Mouse (Mus musculus): ENCODE results near the gene Tpk1. TPM values are rescaled to one million over a fixed set of nuclear protein-coding genes. Genes with fewer than 3 reads are reported as not detected.

Gene Tpk1
- 7.0 and 7.4 TPM in 2 replicates for polyA plus RNA-seq (2015; fragmentation: Nextera tagmentation; extraction: Ambion mirVana)

DNA sequence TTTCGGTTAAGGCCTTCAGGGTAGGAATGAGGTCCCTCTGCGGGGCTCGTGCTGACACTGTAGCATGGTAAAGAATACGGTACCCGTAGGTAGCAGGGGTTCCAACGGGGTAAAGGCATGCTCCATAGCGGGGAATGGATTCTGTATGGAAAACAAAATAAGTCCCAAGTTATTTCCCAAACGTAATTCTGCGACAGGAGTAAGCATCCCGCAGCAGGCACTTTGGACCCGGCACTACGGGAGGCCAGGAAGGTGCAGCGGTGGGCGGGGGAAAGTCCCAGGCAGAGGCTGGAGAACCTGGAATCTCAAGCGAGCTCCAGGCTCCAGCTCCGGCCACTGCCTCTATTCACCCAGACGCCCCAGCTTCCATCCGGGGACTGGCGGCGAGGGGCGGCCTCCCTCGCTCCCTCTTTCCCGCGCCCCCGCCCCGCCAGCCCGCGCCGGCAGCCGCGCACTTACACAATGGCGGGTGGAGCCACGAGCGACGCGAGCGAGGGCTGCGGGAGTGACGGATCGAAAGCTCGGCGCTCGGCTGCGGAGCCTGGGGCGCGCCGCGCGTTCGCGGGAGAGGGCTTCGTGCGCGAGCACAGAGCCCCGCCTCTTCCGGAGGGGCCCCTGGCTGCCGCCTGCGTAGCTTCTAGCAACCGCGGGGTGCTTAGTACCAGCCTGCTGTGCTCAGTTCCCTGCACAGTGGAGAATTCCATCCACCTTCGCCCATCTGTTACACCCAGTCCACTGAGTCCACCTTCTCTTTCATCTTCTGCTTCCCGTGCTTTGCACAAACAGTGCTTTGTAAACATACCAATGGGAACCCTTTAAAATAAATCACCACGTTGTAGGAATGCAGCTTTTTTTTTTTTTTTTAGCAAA is at the start of gene Tpk1:
Gene Tpk1 (minus strand): TSS at position 602 of the 870 bp plus-strand sequence.
- Histone ChIP-seq H3K9ac (peak within 1 kb of the TSS; percentile 87), H3K27ac (replicated peaks) (peak within 1 kb of the TSS; percentile 94), H3K4me1 (peaks cover 8% of the 10 kb centered on the region), H3K9me3 (0 out of 2 replicates have a peak, but pooled peaks cover 4% of the 10 kb centered on the region), H3K4me2 (peak within 1 kb of the TSS; percentile 74), H3K4me3 (peak within 1 kb of the TSS; percentile 67), H3K36me3 (no peaks in the 10 kb centered on the region), H3K27me3 (replicated peaks) (no peaks in the 10 kb centered on the region)
- under 1% methylated on average over 63 of the region's 63 CpGs for WGBS
- peak; percentile 91 for ATAC-seq (ENCODE audit: extremely low read depth, insufficient number of reproducible peaks, low FRiP score, low TSS enrichment)

DNA sequence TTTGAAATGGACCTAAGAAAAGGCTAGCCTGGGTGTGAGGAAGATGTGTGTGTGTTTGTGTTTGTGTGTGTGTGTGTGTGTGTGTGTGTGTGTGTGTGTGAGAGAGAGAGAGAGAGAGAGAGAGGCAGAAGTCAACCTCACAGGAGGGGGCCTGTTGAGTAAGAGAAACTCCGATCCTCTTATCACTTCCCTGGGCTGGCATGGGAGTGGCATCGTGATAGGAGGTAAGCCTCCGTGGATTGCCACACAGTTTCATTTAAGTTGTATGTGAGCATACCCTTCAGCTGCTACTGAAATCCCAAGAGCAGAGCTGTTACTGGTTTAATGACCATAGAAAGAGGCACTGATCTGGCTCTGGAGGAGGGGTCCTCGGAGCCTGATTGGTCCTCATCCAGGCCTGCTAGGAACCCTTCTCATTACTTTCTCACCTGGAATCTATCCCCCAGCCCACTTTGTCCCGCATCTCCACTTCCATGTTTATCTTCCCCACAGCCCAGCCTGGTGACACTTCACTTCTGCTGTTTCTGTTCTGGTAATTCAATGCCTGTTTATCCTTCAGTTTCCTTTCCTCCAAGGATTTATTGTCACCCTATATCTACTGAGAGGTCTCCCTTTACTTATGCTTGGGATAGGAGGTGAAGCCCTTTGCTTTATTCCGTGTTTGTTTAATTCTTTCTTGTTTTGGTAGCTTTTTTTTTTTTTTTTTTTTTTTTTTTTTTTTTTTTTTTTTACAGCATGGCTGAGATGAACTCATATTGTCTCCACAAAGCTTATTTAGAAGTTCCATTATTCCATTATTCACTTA is 36.9 kb upstream of the Tpk1 start:
- no peaks in the 10 kb centered on the region for H3K27me3 ChIP-seq (replicated peaks)
- no peaks in the 10 kb centered on the region for H3K9me3 ChIP-seq
- no peak overlapping the region for H3K4me2 ChIP-seq
- no peak overlapping the region for H3K9ac ChIP-seq
- WGBS: 29% methylated on average over 6 of the region's 6 CpGs
- ATAC-seq (ENCODE audit: extremely low read depth, insufficient number of reproducible peaks, low FRiP score, low TSS enrichment): no peak
- H3K27ac ChIP-seq (replicated peaks): no peak overlapping the region
- H3K4me1 ChIP-seq: no peaks in the 10 kb centered on the region
- no peak overlapping the region for H3K4me3 ChIP-seq
- H3K36me3 ChIP-seq: no peaks in the 10 kb centered on the region

DNA sequence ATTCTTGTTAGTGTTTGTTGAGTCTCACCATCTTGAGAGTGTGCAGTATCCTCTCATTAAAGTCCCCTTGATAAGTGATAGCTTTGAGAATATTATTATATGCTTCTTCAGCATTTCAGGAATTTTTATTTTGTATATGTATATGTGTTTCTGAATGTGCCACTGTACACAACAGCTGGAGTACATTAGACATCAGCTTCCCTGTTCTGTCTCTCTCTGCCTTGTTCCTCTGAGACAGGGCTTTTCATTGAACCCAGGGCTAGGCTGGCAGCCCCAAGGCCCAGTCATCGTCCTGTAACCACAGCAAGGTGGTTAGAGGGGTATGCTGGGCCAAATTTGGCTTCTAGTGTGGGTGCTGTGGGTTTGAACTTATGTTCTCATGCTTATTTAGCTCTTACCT is 25.8 kb upstream of the Tpk1 start:
- Histone ChIP-seq H3K4me2 (no peak overlapping the region), H3K27me3 (replicated peaks) (no peaks in the 10 kb centered on the region), H3K4me1 (no peaks in the 10 kb centered on the region), H3K27ac (replicated peaks) (no peak overlapping the region), H3K9ac (no peak overlapping the region), H3K36me3 (no peaks in the 10 kb centered on the region), H3K9me3 (no peaks in the 10 kb centered on the region), H3K4me3 (no peak overlapping the region)
- ATAC-seq (ENCODE audit: extremely low read depth, insufficient number of reproducible peaks, low FRiP score, low TSS enrichment): no peak
- WGBS: 59% methylated on average over 1 of the region's 1 CpGs

DNA sequence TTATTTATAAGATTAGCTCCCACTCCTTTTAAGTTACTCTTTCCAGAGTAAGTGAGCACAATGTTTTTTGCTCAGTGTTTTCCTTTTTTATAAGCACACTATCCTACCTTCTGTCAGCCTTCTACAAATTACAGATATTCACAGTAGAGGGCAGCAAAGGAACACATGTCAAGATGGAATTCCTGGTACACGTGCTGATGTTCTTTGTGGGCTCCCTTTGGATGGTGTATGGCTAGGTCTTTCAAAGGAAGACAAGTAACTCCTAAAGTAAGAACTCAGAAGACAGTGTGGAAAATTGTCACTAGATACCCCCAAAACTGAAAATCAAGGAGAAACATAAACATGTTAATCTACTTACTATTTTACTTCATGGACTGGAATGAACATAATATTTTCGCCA is 19.9 kb upstream of the Tpk1 start:
- Histone ChIP-seq H3K9me3 (no peaks in the 10 kb centered on the region), H3K27ac (replicated peaks) (no peak overlapping the region), H3K4me1 (no peaks in the 10 kb centered on the region), H3K36me3 (no peaks in the 10 kb centered on the region), H3K4me2 (no peak overlapping the region), H3K27me3 (replicated peaks) (no peaks in the 10 kb centered on the region), H3K4me3 (no peak overlapping the region), H3K9ac (no peak overlapping the region)
- 44% methylated on average over 2 of the region's 2 CpGs for WGBS
- no peak for ATAC-seq (ENCODE audit: extremely low read depth, insufficient number of reproducible peaks, low FRiP score, low TSS enrichment)

DNA sequence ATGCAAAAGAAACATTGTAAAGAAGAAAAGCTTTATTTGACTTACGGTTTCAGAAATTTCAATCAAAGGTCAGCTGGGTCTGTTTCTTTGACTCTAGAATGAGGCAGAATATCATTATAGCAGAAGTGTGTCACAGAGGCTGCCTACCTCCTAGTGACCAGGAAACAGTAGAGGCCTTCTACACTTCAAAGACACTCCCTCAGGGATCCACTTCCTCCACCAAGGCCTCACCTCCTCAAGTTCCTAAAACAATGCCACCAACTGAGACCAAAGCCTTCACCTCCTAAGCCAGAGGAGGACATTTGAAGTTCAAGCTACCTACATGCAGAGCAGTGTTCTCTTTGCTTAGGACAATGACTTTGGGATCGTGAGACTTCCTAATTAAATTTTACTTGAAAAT is 16.5 kb upstream of the Tpk1 start:
- H3K9me3 ChIP-seq: no peaks in the 10 kb centered on the region
- no peak for ATAC-seq (ENCODE audit: extremely low read depth, insufficient number of reproducible peaks, low FRiP score, low TSS enrichment)
- no peaks in the 10 kb centered on the region for H3K27me3 ChIP-seq (replicated peaks)
- H3K9ac ChIP-seq: no peak overlapping the region
- H3K27ac ChIP-seq (replicated peaks): no peak overlapping the region
- H3K4me1 ChIP-seq: no peaks in the 10 kb centered on the region
- H3K4me2 ChIP-seq: no peak overlapping the region
- H3K4me3 ChIP-seq: no peak overlapping the region
- no peaks in the 10 kb centered on the region for H3K36me3 ChIP-seq
- 57% methylated on average over 2 of the region's 2 CpGs for WGBS

DNA sequence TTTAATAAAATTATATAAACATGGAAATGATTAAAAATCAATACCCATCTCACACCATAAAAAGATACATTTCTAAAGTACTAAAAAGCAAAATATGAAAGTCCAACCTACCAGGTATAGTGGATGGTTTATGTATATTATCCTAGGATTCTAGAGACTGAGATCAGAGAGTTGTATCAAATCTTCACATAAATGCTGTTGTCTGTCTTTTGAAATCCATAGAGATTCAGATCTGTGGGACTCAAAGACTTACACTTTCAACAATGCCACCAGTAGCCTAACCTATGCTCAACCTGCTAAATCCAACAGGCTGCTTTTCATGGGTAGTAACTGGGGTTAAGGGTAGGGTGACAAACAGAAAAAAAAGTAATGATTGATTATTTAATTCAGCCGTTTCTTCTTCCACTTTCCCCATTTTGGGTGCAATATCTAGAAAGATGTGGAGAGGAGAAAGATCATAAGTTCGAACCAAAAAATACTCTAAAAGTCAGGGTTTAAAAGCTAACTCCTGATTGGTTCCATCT is 12.7 kb upstream of the Tpk1 start:
- 72% methylated on average over 2 of the region's 2 CpGs for WGBS
- Histone ChIP-seq H3K4me2 (no peak overlapping the region), H3K9ac (no peak overlapping the region), H3K4me1 (no peaks in the 10 kb centered on the region), H3K4me3 (no peak overlapping the region), H3K36me3 (no peaks in the 10 kb centered on the region), H3K27ac (replicated peaks) (no peak overlapping the region), H3K27me3 (replicated peaks) (no peaks in the 10 kb centered on the region), H3K9me3 (no peaks in the 10 kb centered on the region)
- no peak for ATAC-seq (ENCODE audit: extremely low read depth, insufficient number of reproducible peaks, low FRiP score, low TSS enrichment)

DNA sequence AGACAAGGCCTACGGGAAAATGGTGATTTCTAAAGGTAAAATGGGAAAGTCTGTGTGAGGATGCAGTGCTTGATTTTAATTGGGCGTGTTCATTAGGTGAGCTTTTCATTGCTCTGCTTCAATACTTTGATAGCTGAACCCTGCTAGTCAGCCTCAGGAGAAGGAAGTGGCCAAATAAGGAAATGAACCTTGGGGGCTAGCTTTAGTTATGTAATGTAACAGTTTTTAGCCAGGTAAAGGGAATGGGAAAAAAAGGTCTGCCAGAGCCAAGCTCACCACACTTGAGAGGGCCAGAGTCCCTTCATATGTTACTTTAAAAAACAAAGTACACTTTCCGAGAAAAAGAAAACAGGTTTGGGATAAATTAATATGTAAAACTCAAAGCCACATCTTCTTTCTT is 11.5 kb upstream of the Tpk1 start:
- Histone ChIP-seq H3K27ac (replicated peaks) (no peak overlapping the region), H3K4me1 (no peaks in the 10 kb centered on the region), H3K9ac (no peak overlapping the region), H3K4me3 (no peak overlapping the region), H3K27me3 (replicated peaks) (no peaks in the 10 kb centered on the region), H3K4me2 (no peak overlapping the region), H3K36me3 (no peaks in the 10 kb centered on the region), H3K9me3 (no peaks in the 10 kb centered on the region)
- no peak for ATAC-seq (ENCODE audit: extremely low read depth, insufficient number of reproducible peaks, low FRiP score, low TSS enrichment)
- 68% methylated on average over 3 of the region's 3 CpGs for WGBS

DNA sequence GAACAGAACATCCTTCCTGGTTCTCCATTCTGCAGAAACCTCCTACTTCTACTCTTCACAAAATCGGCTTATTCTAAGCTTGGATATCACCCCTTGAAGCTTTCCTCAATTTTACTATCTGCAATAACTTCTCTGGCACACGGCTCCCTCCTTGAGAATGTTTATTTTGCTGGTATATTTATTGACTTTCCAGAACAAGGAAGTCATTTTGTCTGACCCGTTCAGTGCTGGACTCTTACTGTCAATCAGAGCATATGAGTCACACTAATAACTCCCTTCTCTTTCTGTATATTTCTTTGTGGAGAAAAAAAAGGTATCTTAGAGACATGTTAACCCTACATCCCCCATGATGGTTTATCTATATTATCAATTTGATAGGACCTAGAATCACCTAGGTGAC is 10.1 kb upstream of the Tpk1 start:
- Histone ChIP-seq H3K4me1 (no peaks in the 10 kb centered on the region), H3K27ac (replicated peaks) (no peak overlapping the region), H3K4me2 (no peak overlapping the region), H3K9me3 (no peaks in the 10 kb centered on the region), H3K9ac (no peak overlapping the region), H3K4me3 (no peak overlapping the region), H3K36me3 (no peaks in the 10 kb centered on the region), H3K27me3 (replicated peaks) (no peaks in the 10 kb centered on the region)
- no peak for ATAC-seq (ENCODE audit: extremely low read depth, insufficient number of reproducible peaks, low FRiP score, low TSS enrichment)
- 57% methylated on average over 3 of the region's 3 CpGs for WGBS

DNA sequence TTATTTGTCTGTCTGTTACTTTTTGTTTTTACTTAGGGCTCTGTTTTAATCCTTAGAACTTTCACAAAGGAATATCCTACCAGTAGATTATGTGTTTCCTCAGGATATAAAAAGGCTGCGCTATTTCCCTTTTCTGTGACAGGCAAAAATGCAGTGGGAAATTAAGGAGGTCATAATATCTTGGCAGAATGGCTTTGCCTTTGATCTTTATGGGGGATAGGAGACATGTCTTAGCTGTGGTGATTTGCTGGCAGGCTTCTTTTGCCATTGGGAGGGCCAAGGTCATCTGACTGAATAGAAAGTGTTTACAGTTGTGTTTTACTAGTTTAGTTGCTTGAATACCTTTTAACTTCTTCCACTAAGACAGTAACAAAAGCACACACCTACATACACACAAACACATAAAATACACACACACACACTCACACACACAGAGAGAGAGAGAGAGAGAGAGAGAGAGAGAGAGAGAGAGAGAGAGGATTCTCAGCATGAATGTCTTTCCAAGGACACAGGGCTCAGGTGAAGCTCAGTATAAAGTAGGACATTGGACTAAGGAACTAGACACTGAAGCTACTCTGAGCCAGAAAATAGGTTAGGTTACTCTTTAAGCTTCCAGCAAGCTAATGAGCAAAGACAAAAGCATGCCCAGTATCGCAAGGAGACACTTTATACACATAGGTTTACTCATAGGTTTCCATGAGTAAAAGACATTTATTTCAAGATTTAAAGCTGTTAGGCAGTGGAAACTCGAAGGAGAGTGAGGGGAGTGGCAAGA is 9.1 kb upstream of the Tpk1 start:
- 58% methylated on average over 3 of the region's 3 CpGs for WGBS
- Histone ChIP-seq H3K9ac (no peak overlapping the region), H3K4me2 (no peak overlapping the region), H3K27me3 (replicated peaks) (no peaks in the 10 kb centered on the region), H3K36me3 (no peaks in the 10 kb centered on the region), H3K4me3 (no peak overlapping the region), H3K4me1 (no peaks in the 10 kb centered on the region), H3K9me3 (0 out of 2 replicates have a peak, but pooled peaks cover under 1% of the 10 kb centered on the region), H3K27ac (replicated peaks) (no peak overlapping the region; the same call in 1 of the 2 replicates)
- ATAC-seq (ENCODE audit: extremely low read depth, insufficient number of reproducible peaks, low FRiP score, low TSS enrichment): no peak

DNA sequence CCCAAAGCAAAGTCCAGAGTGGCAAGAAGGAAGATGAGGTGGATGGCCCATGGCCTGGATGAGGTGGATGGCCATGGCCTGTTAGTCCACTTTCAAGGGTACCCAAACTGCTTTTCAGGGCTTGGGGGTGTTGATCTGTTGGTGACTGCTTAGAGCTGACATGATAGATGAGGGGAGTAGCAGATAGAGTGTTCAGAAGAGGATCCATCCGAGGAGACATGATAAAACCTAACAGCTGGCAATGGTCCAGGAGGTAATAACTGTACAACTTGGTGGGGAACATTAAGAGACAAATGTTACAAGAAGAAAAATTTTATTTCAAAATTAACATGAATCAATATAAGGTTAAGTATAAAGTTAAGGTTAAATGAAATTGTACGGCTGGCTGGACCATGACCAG is 4.9 kb upstream of the Tpk1 start:
- WGBS: 53% methylated on average over 2 of the region's 2 CpGs
- no peaks in the 10 kb centered on the region for H3K4me1 ChIP-seq
- H3K9ac ChIP-seq: no peak overlapping the region

DNA sequence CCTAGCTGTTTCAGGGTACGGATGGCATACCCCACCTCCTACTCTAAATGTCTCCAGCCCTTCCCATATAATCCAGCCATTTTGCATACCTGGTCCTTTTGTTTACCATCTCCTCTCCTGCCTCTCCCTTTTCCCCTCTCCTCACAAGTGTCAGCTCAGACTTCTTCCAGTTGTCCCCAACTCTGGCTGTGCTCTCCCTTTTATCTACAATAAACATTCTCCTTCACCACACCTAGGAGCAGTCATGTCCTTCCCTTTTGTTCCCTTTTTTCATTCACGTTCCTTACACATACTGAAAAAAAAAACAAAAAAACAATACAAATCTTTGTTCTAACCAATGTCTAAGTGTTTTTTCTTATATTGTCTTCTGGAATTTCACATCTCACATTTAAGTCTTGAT is 1.6 kb upstream of the Tpk1 start:
- WGBS: 83% methylated on average over 2 of the region's 2 CpGs
- H3K4me1 ChIP-seq: peaks cover 8% of the 10 kb centered on the region
- no peak overlapping the region for H3K4me2 ChIP-seq
- no peak overlapping the region for H3K4me3 ChIP-seq
- no peaks in the 10 kb centered on the region for H3K36me3 ChIP-seq
- no peak overlapping the region for H3K27ac ChIP-seq (replicated peaks)
- ATAC-seq (ENCODE audit: extremely low read depth, insufficient number of reproducible peaks, low FRiP score, low TSS enrichment): no peak
- H3K9me3 ChIP-seq: 0 out of 2 replicates have a peak, but pooled peaks cover 4% of the 10 kb centered on the region
- no peak overlapping the region for H3K9ac ChIP-seq
- no peaks in the 10 kb centered on the region for H3K27me3 ChIP-seq (replicated peaks)

More for the DNA sequence above, 4.9 kb upstream of the Tpk1 start:
- no peak overlapping the region for H3K4me2 ChIP-seq
- 0 out of 2 replicates have a peak, but pooled peaks cover 4% of the 10 kb centered on the region for H3K9me3 ChIP-seq
- no peaks in the 10 kb centered on the region for H3K36me3 ChIP-seq
- no peak overlapping the region for H3K4me3 ChIP-seq
- no peaks in the 10 kb centered on the region for H3K27me3 ChIP-seq (replicated peaks)
- no peak for ATAC-seq (ENCODE audit: extremely low read depth, insufficient number of reproducible peaks, low FRiP score, low TSS enrichment)
- H3K27ac ChIP-seq (replicated peaks): no peak overlapping the region

Measured in heart, embryonic 13.5 days (tissue).